Mouse (Mus musculus): ENCODE measurements around the gene Nin.
"Not testable (repeated sequence)": the region's sequence is repeated elsewhere in the genome, so short reads cannot be mapped to it uniquely, and the experiment has no call there.

Gene Nin

DNA sequence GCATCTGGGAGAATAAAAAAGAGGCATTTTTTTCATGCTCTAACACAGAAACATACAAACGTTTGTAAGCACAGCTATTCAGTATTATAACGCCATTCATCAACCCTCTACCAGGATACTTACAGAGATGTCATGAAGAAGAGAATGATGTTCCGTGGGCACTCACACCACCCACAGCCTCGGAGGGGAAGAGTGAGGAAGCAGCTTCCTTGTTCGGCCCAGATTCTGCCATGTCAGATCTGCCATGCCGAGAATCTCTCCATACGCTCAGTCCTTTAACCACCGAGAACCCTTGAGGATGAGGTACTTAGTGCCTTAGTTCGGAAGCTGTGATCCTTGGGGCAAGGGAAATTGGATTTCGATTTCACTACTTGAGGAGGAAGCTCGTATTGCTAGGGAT lies at the start of gene Nin:
Gene Nin (minus strand): TSS at position 367 of the 400 bp plus-strand sequence.
- DNase-seq (ENCODE audit: low spot score) = no peak

DNA sequence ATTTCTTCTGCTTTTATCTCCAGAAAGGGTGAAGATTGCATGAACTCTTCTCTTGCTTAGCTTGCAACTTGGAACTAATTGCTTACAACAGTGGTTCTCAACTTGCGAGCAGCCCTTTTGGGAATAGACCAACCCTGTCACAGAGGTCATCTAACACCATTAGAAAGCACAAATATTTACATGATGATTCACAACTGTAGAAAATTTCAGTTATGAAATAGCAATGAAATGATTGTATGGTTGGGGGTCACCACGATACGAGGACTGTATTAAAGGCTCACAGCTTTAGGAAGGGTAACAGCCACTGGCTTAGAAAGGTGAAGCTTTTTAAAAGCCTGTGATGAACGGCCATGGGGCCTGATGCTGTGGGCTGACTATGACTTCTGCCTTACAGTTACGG lies 47.5 kb upstream of the Nin start:
- no peak for DNase-seq (ENCODE audit: low spot score)

- no peak for DNase-seq (ENCODE audit: low spot score)
Observed at GRCm38 (mm10) chr12:70157292-70158066, 44.0 kb upstream of the Nin start.

- DNase-seq (ENCODE audit: low spot score) = no peak
Observed at GRCm38 (mm10) chr12:70156222-70156621, 42.7 kb upstream of the Nin start.

- no peak for DNase-seq (ENCODE audit: low spot score)
Observed at GRCm38 (mm10) chr12:70153842-70154241, 40.3 kb upstream of the Nin start, which contains the start of gene Abhd12b. TSS of gene Abhd12b (plus strand) at chr12:70154142.

GRCm38 (mm10) chr12:70148631-70149265 lies 35.2 kb upstream of the Nin start:
- peak; percentile 29 for DNase-seq (ENCODE audit: low spot score)

DNA sequence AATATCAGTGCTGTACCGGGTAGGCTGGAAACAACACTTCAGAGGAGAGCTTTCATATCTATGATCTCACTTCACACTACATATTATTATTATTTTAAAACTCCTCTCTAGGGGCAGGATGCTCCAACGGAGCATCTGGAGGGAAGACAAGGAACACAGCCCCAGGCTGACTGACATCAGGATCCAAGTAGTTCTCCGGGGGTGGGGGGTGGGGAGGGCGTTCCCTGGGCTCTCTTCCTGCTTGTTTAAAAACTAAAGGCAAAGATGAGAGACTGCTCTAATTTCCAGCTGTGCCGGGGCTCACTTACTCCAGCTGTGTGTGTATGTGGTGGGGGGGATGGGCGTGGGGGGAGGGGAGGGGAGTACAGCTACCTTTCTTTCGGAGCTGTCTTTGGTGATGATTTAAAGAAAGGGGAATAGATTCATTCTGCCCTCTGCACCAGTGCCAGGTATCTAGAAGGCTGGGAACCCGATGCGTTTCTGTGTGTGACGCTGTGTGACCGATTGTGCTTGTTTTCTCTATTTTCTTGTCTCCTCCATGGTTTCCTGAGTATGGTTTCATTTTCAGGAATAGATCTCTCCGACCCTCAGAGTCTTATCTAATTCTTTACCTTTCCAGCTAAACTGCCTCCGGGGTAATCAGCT lies 34.6 kb upstream of the Nin start:
- DNase-seq (ENCODE audit: low spot score) = no peak

DNA sequence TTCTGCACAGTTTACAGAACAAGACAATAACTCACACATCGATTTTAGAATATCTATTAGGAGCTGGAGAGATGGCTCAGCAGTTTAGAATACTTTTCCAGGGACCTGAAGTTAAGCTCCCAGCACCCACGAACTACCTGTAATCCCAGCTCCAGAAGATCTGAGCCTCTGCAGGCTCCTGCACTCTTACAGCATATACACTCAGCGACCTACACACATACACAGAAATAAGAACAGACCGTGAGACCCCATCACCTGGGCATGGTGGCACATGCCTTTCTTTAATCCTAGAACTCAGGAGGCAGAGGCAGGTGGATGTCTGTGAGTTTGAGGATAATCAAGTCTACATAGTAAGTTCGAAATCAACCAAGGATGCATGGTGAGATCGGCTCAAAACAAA lies 32.1 kb upstream of the Nin start:
- DNase-seq (ENCODE audit: low spot score) = no peak

DNA sequence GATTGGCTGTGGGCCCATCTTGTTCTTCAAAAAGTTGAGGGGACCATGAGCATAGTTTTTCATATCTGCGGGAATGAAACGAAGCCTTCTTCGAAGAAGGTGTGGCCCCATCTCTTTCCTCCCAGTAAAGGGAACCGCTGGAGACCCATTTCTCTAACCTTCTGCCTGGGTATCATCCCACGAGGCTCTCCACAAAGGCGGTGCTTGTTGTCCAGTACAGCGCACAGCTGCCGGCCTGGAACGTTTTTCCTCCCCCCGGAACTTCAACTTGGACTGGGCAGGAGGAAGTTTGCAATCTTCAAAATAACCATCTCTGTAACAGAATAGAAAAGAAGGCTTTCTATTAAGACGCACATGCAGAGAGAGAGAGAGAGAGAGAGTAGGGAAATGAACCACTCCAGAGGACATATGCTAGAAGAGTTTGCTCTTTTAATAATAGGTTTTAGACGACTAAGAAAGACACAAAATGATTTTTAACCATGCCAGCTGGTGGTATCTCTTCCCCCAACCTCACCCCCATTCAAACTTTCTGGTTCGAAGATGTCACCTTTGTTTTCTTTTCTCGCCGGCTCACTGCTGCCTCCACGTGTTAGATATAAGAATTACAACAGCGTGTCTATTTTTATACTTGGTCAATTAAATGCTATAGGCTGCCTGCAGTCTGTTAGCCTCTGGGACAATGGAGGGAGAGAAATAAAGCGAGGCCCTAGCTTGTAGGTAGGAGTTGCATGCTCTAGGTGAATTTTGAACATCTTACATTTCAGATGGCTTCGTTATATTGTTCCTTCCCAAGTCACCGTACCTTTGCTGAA lies 31.3 kb upstream of the Nin start:
- DNase-seq (ENCODE audit: low spot score) = peak; percentile 52

DNA sequence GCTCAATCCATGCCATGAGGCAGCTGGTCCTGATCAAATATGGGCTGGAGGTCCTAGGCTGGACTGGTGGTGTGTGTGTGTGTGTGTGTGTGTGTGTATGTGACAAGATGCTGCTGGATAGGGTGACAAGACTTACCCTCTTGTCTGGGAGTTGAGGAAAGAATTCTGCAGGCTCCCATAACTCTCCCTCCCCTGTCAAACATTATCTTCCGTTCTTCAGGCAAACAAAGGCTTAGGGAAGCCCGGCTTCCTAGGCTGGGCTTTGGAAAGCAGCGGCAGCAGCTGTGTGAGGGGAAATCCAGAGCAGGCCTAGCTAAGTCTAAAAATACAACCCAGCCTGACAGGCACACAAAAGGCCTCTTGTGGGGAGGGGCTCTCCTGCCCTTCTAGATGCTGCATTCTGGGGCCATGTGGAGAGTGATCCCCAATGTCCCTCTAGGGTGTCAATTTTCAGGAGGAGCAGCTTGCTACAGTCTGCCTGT lies 30.6 kb upstream of the Nin start:
- not testable (repeated sequence) for DNase-seq (ENCODE audit: low spot score)

GRCm38 (mm10) chr12:70140993-70141576 lies 27.6 kb upstream of the Nin start:
- no peak for DNase-seq (ENCODE audit: low spot score)

DNA sequence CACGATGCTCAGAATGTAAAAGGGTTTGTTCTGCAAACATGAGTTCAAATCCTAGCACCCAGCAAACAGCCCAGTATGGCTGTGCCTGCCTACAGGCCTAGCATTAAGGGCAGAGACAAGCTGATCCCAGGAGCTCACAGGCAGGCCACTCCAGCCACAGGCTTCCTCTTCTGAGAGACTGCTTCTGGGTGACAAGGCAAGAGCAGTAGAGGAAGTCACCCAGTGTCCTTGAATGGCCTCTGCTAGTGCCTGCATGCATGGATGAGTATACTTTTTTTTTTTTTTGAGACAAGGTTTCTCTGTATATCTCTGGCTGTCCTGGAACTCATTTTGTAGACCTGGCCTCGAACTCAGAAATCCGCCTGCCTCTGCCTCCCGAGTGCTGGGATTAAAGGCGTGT lies 27.0 kb upstream of the Nin start:
- DNase-seq (ENCODE audit: low spot score) = no peak

GRCm38 (mm10) chr12:70139871-70140270 lies 26.4 kb upstream of the Nin start:
- DNase-seq (ENCODE audit: low spot score) = no peak

GRCm38 (mm10) chr12:70137626-70138025 lies 24.1 kb upstream of the Nin start:
- DNase-seq (ENCODE audit: low spot score) = no peak

DNA sequence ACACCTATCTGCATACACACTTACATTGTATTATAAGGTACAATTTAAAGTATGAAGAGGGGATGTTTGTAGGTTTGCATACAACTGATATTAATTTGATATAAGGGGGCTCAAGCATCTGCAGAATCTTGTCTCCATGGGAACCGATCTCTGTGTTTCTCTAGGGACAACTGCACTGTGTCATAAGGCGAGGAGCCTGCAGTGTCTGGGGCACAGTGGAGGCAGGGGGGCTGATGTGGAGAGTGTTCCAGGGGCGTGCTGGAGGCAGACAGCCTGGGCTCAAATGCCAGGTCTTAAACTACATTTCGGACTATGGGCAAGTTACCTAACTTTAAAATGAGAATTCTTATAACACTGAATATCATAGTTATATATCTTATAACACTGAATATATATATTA lies 23.6 kb upstream of the Nin start:
- DNase-seq (ENCODE audit: low spot score) = no peak

GRCm38 (mm10) chr12:70136185-70136756 lies 22.8 kb upstream of the Nin start:
- DNase-seq (ENCODE audit: low spot score) = no peak

- DNase-seq (ENCODE audit: low spot score) = no peak
Observed at GRCm38 (mm10) chr12:70134627-70135235, 21.2 kb upstream of the Nin start.

DNA sequence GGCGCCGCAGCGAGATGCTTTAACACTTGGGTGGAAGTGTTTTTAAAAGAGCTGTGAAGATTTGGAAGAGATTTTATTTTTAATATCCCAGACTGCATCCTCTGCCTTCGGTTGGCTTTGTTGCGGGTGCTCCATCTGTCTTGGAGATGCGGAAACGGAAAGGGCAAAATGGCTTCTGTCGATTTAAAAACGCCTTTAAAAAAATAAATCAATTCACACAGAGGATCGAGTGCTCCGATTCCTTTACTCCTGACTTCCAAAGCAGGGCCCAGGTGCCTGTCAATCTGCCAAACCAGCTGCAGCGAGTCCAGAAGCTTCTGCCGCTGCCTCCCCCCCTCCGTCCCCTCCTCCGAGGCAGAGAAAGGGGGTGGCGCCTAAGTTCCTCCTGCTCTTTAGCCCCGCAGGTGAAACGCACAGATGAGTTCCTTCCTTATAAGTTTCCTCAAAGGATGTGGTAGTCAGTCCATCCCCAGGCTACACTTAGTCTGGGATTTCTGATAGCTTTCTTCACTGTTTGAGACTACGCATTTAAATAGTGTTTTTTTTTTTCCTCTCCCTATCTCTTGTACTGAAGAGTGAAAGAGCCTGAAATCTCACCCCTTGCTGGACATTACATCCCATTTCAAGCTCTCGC lies 17.6 kb upstream of the Nin start:
- peak; percentile 25 for DNase-seq (ENCODE audit: low spot score)

DNA sequence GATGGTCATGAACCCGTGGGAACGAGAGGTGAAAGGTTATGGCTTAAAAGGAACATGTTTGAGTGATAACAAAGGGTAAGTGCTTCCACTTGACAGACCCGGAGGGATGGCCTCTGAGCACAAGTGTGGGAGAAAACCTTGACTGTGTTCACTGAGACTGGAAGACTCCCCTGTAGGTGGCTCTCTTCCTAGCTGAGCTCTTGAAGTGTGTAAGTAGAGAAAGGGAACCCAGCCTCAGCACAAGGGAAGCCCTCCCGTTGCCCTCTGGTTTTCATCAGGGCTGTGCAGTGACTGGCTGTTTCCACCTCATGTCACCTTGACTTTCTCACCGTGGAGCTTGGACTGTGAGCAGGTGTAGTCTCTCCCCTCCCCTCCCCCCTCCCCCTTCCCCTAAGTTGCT lies 15.6 kb upstream of the Nin start:
- no peak for DNase-seq (ENCODE audit: low spot score)

DNA sequence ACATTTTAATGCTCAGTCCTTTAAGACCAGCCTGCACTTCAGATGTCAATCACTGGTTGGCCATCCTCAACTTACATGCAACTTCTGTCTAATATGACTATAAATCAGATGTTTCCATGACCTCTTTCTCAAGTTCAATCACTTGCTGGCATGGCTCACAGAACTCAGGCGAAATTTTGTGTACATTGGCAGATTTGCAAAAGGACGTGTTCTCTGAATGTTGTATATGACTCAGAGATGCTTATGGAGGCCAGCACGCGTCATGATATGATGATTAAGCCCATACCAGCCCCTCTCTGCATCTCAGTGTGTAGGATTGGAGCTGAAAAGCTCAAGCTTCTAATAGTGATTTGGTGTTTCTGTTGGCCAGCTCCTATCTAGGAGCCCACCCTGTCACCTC lies 13.1 kb upstream of the Nin start:
- DNase-seq (ENCODE audit: low spot score) = no peak

DNA sequence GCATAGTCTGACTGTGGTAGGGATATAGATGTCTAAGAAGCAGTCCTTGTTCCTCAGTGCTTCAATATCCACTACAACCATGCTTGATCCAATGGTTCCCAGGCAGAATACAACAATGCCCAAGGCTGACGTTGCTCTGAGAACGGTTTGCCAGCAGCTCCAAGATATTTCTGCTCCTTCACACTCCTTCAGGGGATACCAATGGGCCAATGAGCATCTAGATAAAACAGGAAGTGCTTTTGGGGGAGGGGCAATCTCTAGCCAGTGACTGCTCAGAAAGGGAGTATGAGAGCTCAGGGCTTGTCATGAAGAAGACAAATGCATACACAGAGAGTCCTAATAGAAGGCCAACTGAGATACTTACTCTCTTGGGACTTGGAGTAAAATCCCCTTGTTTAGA lies 6.0 kb upstream of the Nin start:
- DNase-seq (ENCODE audit: low spot score) = no peak
